Mouse (Mus musculus) cerebellum, adult 18-20 months (tissue): ENCODE results near the gene 4932411N23Rik.
"Not testable (repeated sequence)": the region's sequence is repeated elsewhere in the genome, so short reads cannot be mapped to it uniquely, and the experiment has no call there.

Experiments
- DNase-seq, 2 experiments: peaks; one replicate each; pipeline ENCODE4 v3.0.0; 2021

4932411N23Rik gene

GRCm38 (mm10) chrX:126815768-126816167, at the start of gene 4932411N23Rik:
Gene 4932411N23Rik, minus strand, starts transcription at chrX:126815868.
- no peak for DNase-seq

- no peak for DNase-seq
Observed at GRCm38 (mm10) chrX:126779895-126780294, 35.8 kb downstream of the 4932411N23Rik start.

GRCm38 (mm10) chrX:126777643-126778042, 38.0 kb downstream of the 4932411N23Rik start:
- DNase-seq, result not testable (repeated sequence)

GRCm38 (mm10) chrX:126774846-126775245, 40.8 kb downstream of the 4932411N23Rik start:
- not testable (repeated sequence) for DNase-seq

- not testable (repeated sequence) for DNase-seq
Observed at GRCm38 (mm10) chrX:126773511-126773910, 42.2 kb downstream of the 4932411N23Rik start.
